Mouse (Mus musculus) lung, postnatal 0 days (tissue): ENCODE measurements at regions not wholly inside any gene's neighbourhood (a gene's known extent, or its start where the extent isn't known, plus 50 kb on each side); places are given as distances from the start of the nearest gene placed in this dataset.

ENCODE experiments used
- CTCF ChIP-seq: IDR thresholded peaks from 2 replicates; pipeline ENCODE4 v1.5.1; 2016; ENCODE audit warnings: antibody characterized with exemption, mild to moderate bottlenecking
- EP300 ChIP-seq: IDR thresholded peaks from 2 replicates; pipeline ENCODE4 v1.6.1; 2016; ENCODE audit warnings: antibody characterized with exemption, mild to moderate bottlenecking, control low read depth

GRCm38 (mm10) chr6:143768115-143768514, 601.1 kb downstream of the Etnk1 start:
- TF ChIP-seq CTCF (no peak), EP300 (no peak)
